Mouse (Mus musculus) megakaryocyte, embryonic 14.5 days (primary cell): ENCODE data around the gene Efna2. TPM values are rescaled to one million over a fixed set of nuclear protein-coding genes. Genes with fewer than 3 reads are reported as not detected.

Experiments
- H3K27me3 ChIP-seq: replicated peaks from 2 replicates; pipeline ENCODE3; 2012; ENCODE audit warnings: inconsistent platforms
- H3K36me3 ChIP-seq: replicated peaks from 2 replicates; pipeline ENCODE3; 2012; ENCODE audit warnings: low read length, inconsistent platforms, mixed read lengths
- H3K4me1 ChIP-seq: 2 replicates; pipeline ENCODE4 v1.6.1; 2012; ENCODE audit warnings: inconsistent platforms
- H3K4me3 ChIP-seq: replicated peaks from 2 replicates; pipeline ENCODE3; 2012; ENCODE audit warnings: moderate library complexity, mild to moderate bottlenecking, inconsistent platforms
- H3K9me3 ChIP-seq: 2 replicates; pipeline ENCODE4 v1.6.1; 2012; ENCODE audit warnings: inconsistent platforms
- FLI1 ChIP-seq: IDR thresholded peaks from 2 replicates; pipeline ENCODE4 v1.6.1; 2012; ENCODE audit warnings: low read length, inconsistent platforms, mixed read lengths
- GATA1 ChIP-seq: IDR thresholded peaks from 3 replicates; pipeline ENCODE4 v1.6.1; 2012; ENCODE audit warnings: mixed read lengths, low read length, inconsistent platforms, borderline replicate concordance
- polyA plus RNA-seq: library from polyadenylated mRNA; stranded (reverse); fragments of >175 nt; gene quantifications from 2 replicates; pipeline ENCODE4 v1.2.3, GENCODE M21; 2012; ENCODE audit warnings: low replicate concordance; ENCODE audit not compliant: insufficient read depth

Gene Efna2
- polyA plus RNA-seq, 1 experiment: 0.79 TPM

DNA sequence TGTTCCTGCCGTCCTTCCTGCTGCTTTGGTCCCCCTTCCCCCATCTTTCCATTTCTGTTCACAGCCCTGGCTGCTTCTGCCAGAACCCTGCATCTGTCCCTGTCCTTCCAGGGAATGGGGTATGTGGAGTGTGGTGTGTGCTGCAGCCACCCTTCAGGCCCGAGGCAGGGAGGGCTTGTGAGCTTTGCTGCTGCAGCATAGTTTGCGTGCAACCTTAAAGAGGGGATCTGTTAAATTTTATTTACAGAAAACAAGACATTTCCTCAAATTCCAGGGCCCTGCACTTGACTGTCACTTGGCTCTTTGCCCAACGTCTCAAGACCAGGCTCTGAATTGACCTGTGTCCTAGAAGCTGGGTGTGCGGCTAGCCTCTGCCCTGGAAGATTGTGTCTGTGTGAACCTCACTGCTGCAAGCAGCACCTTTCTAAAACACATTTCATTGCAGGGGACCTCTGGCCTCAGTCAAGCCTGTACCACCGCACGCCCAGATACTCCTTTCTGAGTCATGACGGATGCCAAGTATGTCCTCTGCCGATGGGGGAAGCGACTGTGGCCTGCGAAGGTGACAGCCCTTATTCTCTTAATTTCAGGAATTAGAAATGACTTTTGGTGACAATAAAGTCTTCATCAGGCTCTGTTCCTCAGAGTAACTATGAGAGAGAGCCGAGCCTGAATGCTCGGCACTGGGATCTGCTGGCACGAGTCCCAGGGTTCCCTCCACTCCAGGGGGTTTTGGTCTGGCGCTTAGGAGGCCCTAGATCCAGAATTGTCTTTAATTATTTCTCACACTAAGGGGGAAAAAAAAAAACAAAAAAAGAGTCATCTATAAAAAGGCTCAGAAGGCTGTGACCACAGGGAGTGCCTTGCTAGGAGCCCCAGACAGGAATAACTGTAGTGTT is 48.8 kb downstream of the Efna2 start:
- H3K4me1 ChIP-seq: peaks cover 50% of the 10 kb centered on the region
- TF ChIP-seq FLI1 (no peak), GATA1 (no peak)
- H3K9me3 ChIP-seq: no peaks in the 10 kb centered on the region
- peaks cover 53% of the 10 kb centered on the region for H3K36me3 ChIP-seq
- peaks cover 18% of the 10 kb centered on the region for H3K27me3 ChIP-seq
- peak overlapping the region; percentile 93 for H3K4me3 ChIP-seq

- Histone ChIP-seq H3K4me3 (no peak overlapping the region), H3K27me3 (no peaks in the 10 kb centered on the region), H3K36me3 (peaks cover 98% of the 10 kb centered on the region)
These were observed 57.0 kb downstream of the Efna2 start for GRCm38 (mm10) chr10:80236145-80236825.

GRCm38 (mm10) chr10:80237020-80237419 is 57.7 kb downstream of the Efna2 start:
- peaks cover 97% of the 10 kb centered on the region for H3K36me3 ChIP-seq
- no peaks in the 10 kb centered on the region for H3K9me3 ChIP-seq
- no peak overlapping the region for H3K4me3 ChIP-seq
- no peaks in the 10 kb centered on the region for H3K27me3 ChIP-seq
- no peak for TF ChIP-seq FLI1
- TF ChIP-seq GATA1: no peak
- peaks cover 21% of the 10 kb centered on the region; the same call in 1 of the 2 replicates for H3K4me1 ChIP-seq

More at GRCm38 (mm10) chr10:80236145-80236825, 57.0 kb downstream of the Efna2 start:
- peaks cover 26% of the 10 kb centered on the region; the same call in 1 of the 2 replicates for H3K4me1 ChIP-seq
- H3K9me3 ChIP-seq: no peaks in the 10 kb centered on the region
- TF ChIP-seq FLI1 (no peak), GATA1 (no peak)

- Histone ChIP-seq H3K4me1 (peaks cover 19% of the 10 kb centered on the region; the same call in 1 of the 2 replicates), H3K36me3 (peaks cover 97% of the 10 kb centered on the region)
These were observed 59.0 kb downstream of the Efna2 start for GRCm38 (mm10) chr10:80238306-80238705.

More at GRCm38 (mm10) chr10:80238306-80238705, 59.0 kb downstream of the Efna2 start:
- TF ChIP-seq GATA1 (no peak), FLI1 (no peak)
- Histone ChIP-seq H3K27me3 (no peaks in the 10 kb centered on the region), H3K4me3 (no peak overlapping the region), H3K9me3 (no peaks in the 10 kb centered on the region)

Other genes starting within 250 kb of the Efna2 start
- 22.2 and 23.8 TPM in 2 replicates for gene Wdr18, start 219.3 kb upstream of the Efna2 start, polyA plus RNA-seq
- gene Grin3b, start 208.8 kb upstream of the Efna2 start, polyA plus RNA-seq: not detected in 2 replicates
- 293 and 686 TPM in 2 replicates for gene Tmem259, start 195.2 kb upstream of the Efna2 start, polyA plus RNA-seq
- 1,011 and 1,303 TPM in 2 replicates for gene Cnn2, start 190.9 kb upstream of the Efna2 start, polyA plus RNA-seq
- gene Abca7, start 183.0 kb upstream of the Efna2 start, polyA plus RNA-seq: 47.4 and 62.2 TPM in 2 replicates
- 375 and 477 TPM in 2 replicates for gene Arhgap45, start 162.8 kb upstream of the Efna2 start, polyA plus RNA-seq
- 147 and 260 TPM in 2 replicates for gene Polr2e, start 139.7 kb upstream of the Efna2 start, polyA plus RNA-seq
- gene Gpx4, start 132.3 kb upstream of the Efna2 start, polyA plus RNA-seq: 3,942 and 9,172 TPM in 2 replicates
- gene Sbno2, start 73.9 kb upstream of the Efna2 start, polyA plus RNA-seq: 151 and 347 TPM in 2 replicates
- gene Stk11, start 63.7 kb upstream of the Efna2 start, polyA plus RNA-seq: 153 and 200 TPM in 2 replicates
- 1,192 and 1,533 TPM in 2 replicates for gene Atp5d, start 40.9 kb upstream of the Efna2 start, polyA plus RNA-seq
- 4.8 and 11.7 TPM in 2 replicates for gene Cbarp, start 38.6 kb upstream of the Efna2 start, polyA plus RNA-seq
- gene Midn, start 31.2 kb upstream of the Efna2 start, polyA plus RNA-seq: 171 and 203 TPM in 2 replicates
- gene Cirbp, start 13.5 kb upstream of the Efna2 start, polyA plus RNA-seq: 27.7 and 39.5 TPM in 2 replicates
- 3.0 and 7.7 TPM in 2 replicates for gene 1600002K03Rik, start 6.5 kb upstream of the Efna2 start, polyA plus RNA-seq
- 9.6 TPM in 2 replicates for gene Mum1, start 47.0 kb downstream of the Efna2 start, polyA plus RNA-seq
- gene Ndufs7, start 69.6 kb downstream of the Efna2 start, polyA plus RNA-seq: 226 and 551 TPM in 2 replicates
- 3.2 and 11.3 TPM in 2 replicates for gene Gamt, start 81.5 kb downstream of the Efna2 start, polyA plus RNA-seq
- 384 and 552 TPM in 2 replicates for gene Dazap1, start 82.0 kb downstream of the Efna2 start, polyA plus RNA-seq
- gene Rps15, start 113.0 kb downstream of the Efna2 start, polyA plus RNA-seq: 7,349 and 10,126 TPM in 2 replicates
- gene Apc2, start 116.5 kb downstream of the Efna2 start, polyA plus RNA-seq: 0.92 and 4.5 TPM in 2 replicates
- gene 2310011J03Rik, start 141.1 kb downstream of the Efna2 start, polyA plus RNA-seq: 62.0 and 88.2 TPM in 2 replicates
- gene Pcsk4, start 150.0 kb downstream of the Efna2 start, polyA plus RNA-seq: 15.1 and 26.0 TPM in 2 replicates
- 19.0 and 21.1 TPM in 2 replicates for gene Reep6, start 150.5 kb downstream of the Efna2 start, polyA plus RNA-seq
- gene Adamtsl5, start 168.9 kb downstream of the Efna2 start, polyA plus RNA-seq: 27.2 and 34.8 TPM in 2 replicates
- not detected in 2 replicates for gene Plk5, start 177.0 kb downstream of the Efna2 start, polyA plus RNA-seq
- gene Mex3d, start 208.2 kb downstream of the Efna2 start, polyA plus RNA-seq: 17.2 and 29.0 TPM in 2 replicates
- gene Mbd3, start 220.1 kb downstream of the Efna2 start, polyA plus RNA-seq: 199 and 247 TPM in 2 replicates
- gene Uqcr11, start 227.3 kb downstream of the Efna2 start, polyA plus RNA-seq: 441 and 1,591 TPM in 2 replicates